Mouse (Mus musculus) spleen, adult 18-20 months (tissue): ENCODE measurements at regions not wholly inside any gene's neighbourhood (a gene's known extent, or its start where the extent isn't known, plus 50 kb on each side); places are given as distances from the start of the nearest gene placed in this dataset.

Experiments
- DNase-seq, 2 experiments: peaks; one replicate each; pipeline ENCODE4 v3.0.0; 2022; ENCODE audit warnings: mixed read lengths in 2 of 2

- DNase-seq = no peak
Measured at GRCm38 (mm10) chr13:52154111-52154843, 307.8 kb downstream of the Gadd45g start.

GRCm38 (mm10) chr13:52154844-52155587 is 308.5 kb downstream of the Gadd45g start:
- DNase-seq = no peak

DNA sequence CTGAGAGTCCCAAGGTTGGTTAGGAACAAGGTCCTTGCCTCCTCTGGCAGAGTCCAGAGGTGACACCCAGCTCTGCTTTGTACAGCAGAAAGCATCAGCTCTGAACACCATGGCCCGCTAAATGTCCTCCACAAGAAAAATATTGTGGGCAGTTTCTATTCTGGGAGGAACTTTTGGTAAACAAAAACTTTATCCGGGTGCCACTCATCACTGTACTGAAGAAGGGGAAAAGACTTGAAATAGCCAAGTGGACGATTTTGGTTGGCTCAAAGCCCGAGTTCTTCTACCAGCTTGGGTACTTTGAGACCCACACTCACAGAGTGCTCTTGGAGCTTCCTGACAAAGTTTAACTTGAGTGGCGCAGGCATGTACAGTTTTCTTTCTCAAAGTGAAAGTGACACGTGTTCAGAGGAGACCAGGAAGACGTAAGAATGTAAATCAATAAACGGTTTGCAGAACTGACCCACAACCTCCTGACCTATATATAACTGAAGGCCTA is 309.2 kb downstream of the Gadd45g start:
- peak in 1 of 2 experiments; percentile 25 for DNase-seq

DNA sequence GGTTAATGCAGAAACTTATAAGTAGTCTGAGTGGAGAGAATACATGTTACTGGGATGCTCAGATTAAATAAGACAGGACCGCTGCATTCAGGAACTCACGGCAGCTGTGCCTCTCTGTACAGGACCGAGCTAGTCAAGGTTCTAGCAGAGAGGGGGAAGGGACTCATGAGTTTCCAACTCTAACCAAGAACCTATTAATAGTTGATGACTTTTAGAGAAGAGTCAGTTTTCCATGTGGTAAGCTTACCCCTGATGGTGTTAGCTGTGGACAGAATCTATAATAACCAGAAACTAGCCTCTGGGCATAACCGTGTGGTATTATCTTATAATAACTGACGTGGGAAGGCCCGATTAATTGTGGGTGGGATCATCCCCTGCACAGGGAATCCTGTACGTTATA is 316.2 kb downstream of the Gadd45g start:
- no peak for DNase-seq

DNA sequence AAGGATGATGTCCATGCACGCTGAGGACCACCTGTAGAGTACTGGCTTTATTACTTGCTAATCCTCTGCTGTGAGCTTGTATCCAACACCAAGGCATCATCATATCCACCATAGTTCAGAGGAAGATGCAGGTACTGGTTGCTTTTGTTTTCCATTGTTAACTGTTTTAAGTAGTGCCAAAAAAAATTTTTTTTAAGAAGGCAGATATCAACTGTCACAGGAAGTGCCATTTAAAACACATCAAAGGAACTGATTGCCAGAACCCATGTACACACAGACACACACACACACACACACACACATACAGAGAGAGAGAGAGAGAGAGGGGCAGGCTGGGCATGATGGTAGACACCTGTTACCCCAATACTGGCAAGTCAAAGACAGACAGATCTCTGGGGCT is 319.1 kb downstream of the Gadd45g start:
- no peak for DNase-seq

- DNase-seq = no peak
Measured at GRCm38 (mm10) chr13:52167968-52168367, 321.5 kb downstream of the Gadd45g start.

- DNase-seq = no peak
Measured at GRCm38 (mm10) chr13:52172706-52173346, 326.3 kb downstream of the Gadd45g start.

DNA sequence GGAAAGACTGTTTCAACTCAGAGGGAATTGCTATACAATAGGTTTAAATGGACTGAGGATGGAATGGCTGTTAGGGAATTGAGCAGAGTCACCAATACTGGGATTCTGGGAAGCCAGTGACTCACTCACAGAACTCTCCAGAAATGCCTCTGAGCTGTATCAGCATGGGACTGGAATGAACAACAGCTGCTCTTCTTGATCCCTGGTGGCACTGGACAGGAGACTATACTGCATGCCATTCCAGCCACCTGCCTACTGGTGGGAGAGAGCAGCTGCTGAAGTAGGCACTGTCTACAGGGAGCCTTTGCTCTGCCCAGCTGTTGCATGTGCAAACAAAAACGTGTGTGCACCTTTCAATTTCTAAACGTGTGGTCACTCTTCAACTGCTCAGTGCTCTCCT is 329.2 kb downstream of the Gadd45g start:
- no peak for DNase-seq

DNA sequence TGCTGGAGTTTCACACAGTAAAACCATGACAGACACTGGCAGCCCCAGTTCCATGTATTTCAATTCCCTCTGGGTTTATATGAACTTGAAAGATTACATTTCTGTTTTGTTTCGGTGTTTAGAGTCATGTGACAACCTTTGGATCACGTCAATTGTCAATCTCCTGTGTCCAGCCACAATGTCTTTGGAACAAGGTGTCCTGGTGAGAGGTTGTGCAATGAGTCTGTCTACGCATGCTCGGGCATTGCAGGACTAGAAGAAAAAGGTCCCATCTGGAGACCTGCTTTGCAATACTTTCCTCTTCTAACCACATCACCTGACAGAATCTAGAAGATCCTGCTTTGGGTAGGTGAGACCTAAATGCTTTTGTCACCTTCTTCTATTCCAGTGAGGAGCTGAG is 333.5 kb downstream of the Gadd45g start:
- no peak for DNase-seq

DNA sequence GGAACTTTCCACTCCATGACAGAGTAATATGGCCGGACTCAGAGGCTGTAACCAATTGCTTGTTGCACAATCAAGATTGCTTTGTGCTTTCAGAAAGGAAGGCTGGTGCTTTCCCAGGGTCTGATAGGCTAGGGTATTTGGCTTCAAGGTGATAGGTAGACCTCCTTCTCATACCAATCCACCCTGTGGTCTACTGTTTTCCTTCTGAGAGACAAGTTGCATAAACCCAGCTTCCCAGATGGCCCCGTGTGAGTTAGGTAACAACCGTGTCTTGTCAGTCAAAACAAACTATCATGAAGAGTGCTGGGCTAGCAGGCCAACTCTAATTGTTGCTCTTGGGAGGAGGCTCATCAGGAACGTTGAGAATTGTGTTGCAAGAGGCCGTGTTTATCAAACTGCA is 337.2 kb downstream of the Gadd45g start:
- DNase-seq = no peak

GRCm38 (mm10) chr13:52185574-52185973 is 339.1 kb downstream of the Gadd45g start:
- no peak for DNase-seq

GRCm38 (mm10) chr13:52187841-52188604 is 341.5 kb downstream of the Gadd45g start:
- DNase-seq = no peak

DNA sequence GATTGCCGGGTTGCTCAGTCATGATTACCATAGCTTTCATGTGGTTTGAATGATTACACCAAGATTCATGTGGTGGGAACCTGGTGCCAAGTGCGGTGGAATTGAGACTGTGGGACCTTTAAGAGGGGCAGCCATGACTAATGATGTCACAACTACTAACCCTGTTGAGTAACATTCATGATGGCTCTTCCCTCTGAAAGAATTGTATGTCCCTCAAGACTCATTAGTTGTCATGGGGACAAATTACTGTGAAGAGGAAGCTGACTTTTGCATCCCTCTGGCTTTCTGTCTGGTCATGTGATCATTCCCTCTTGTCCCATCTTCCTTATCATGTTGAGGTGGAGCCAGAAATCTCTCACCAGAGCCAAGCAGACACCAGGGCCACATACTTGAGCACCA is 342.1 kb downstream of the Gadd45g start:
- no peak for DNase-seq

GRCm38 (mm10) chr13:52189382-52189923 is 341.6 kb downstream of the Diras2 start:
- DNase-seq = no peak

- DNase-seq = no peak
Measured at GRCm38 (mm10) chr13:52190256-52190655, 340.8 kb downstream of the Diras2 start.

DNA sequence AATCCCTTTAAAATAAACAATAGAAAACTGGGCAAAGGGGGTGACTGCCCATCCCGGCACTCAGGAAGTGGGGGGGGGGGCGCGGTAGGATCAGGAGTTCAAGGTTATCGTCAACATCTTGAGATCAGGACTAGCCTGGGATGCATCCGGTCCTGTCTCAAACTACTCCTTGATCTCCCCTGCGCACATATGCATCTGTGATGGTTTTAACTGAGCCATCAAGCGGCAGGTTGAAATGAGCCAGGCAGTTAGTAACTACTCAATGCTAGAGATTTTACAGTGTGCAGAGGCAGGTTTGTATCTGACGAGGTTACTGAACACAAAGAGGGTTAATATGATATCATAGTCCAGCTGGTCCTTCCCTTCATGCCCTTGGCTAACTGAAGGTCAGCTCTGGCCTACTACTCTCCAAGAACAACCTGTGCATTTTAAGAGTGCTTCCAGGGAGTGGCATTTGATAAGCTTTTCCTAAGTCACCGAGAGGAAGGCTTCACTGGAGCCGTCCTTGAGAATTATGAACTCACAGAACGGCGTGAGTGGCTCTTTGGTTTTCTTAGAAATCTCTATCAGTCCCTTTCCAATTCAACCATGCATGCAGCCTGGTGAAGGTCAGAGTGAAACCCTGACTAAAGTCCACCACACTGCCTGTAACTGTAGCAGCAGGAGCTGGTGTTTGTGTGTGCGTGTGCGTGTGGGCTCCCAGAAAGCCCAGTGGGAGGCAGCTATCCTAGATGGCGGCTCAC is 340.1 kb downstream of the Diras2 start:
- no peak for DNase-seq

DNA sequence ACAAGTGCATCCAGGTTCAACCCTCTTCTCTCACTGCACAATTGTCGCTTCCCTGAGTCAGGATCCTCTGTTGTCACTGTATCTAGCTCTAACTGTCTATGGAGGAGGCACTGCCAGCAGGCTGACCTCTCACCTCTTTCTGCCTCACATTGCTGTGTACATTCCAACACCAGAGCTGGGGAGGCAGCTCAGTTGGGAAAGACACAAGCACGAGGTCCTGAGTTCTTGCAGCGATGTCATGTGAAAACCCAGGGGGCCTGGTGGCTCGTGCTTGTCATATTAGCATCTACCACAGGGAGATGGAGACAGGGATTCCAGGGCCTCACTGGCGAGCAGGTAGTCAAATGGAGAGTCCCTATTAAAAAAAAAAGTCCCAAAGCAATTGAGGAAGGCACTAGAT is 334.2 kb downstream of the Diras2 start:
- DNase-seq = no peak

DNA sequence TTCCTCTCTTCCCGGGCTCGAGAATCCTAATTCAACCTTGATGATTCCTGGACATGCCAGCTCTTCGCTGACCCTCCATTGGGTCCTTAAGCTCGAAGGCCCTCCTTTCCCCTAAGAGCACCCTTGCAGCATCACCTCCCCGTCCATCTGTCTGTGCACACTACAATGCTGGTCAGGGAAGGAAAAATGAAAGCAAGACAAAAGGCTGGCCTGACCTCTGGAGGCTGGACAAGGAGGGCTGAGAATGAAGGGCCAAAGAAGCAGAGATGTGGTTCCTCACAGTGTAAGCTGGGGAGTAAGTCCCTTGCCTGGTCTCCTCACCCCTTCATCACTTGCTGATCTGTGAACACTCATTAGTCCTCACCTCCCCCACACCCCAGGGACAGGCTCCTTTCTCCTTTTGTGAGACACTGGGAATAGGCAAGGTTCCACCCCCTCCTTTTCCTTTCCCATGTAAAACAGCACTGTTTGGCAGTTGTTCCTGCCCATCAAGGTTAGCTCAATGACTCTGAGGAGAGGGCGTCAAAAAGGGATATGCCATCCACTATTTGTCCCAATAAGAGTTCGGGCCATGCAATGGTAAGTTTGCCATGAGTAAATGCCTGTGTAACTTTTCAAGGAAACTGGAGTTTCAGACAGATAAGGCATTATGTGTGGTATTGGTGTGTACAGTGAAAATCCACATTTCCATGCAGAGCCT is 332.3 kb downstream of the Diras2 start:
- DNase-seq = no peak

DNA sequence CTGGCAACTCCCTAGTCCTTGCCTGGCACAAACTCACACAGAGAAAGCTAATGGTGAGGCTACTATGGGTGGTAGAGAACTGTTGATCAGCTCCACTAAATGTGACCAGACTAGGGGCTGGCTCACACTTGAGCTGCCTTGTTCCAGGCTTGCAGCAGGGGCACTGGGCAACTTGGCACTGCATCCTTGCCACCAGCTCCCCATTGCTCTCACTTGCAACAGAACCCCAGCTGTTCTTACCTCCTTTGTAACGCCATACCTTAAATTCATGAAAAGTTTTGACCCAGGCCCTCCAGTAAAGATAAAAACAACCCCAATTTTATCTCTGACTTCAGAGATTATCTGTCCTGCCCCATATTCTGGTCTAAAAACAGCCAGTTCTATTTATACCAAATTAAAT is 328.7 kb downstream of the Diras2 start:
- no peak for DNase-seq

DNA sequence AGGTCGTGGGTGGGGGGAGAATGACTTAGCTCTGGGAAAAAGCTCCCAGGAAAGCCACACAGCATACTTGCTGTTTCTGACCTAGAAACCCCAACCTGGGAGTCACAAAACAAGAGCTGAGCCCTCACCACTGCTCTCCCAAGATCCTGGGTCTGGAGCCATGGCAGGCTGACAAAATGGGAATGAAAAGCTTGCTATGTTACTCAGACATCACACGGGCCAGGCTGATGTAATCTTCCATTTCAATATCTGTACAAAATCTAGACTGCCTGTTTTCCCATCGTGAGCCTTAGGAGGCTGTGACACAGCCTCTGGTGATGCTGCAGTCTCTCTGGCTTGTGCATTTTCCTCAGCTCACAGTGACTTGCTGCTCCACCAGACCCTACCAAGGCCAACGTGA is 325.1 kb downstream of the Diras2 start:
- DNase-seq = no peak

- no peak for DNase-seq
Measured at GRCm38 (mm10) chr13:52216343-52216742, 314.7 kb downstream of the Diras2 start.
